Mouse (Mus musculus) forebrain, embryonic 16.5 days (tissue): ENCODE data around the gene Ifna2. TPM values are rescaled to one million over a fixed set of nuclear protein-coding genes. Genes with fewer than 3 reads are reported as not detected.

Experiments
- ATAC-seq: fragments of 200-750 bp; cut with Nextera tagmentation; 2 replicates; pipeline ENCODE4 v1.8.0; 2017; ENCODE audit warnings: mild to moderate bottlenecking, moderate library complexity
- H3K27ac ChIP-seq: fragments of 300-500 bp; sonication (generic); 2 replicates; pipeline ENCODE4 v1.5.1; 2014; ENCODE audit warnings: low read length, control low read depth
- H3K27me3 ChIP-seq: fragments of 300-500 bp; sonication (generic); replicated peaks from 2 replicates; pipeline ENCODE4 v1.6.1; 2014; ENCODE audit warnings: low read length; ENCODE audit not compliant: control insufficient read depth, insufficient read depth
- H3K36me3 ChIP-seq: fragments of 300-500 bp; sonication (generic); 2 replicates; pipeline ENCODE4 v1.6.1; 2014; ENCODE audit not compliant: control insufficient read depth, insufficient read depth
- H3K4me1 ChIP-seq: fragments of 300-500 bp; sonication (generic); replicated peaks from 2 replicates; pipeline ENCODE4 v1.6.1; 2014; ENCODE audit warnings: low read length; ENCODE audit not compliant: control insufficient read depth, insufficient read depth
- H3K4me2 ChIP-seq: fragments of 300-500 bp; sonication (generic); 2 replicates; pipeline ENCODE4 v1.6.1; 2014; ENCODE audit warnings: mild to moderate bottlenecking, low read length, control low read depth
- H3K4me3 ChIP-seq: fragments of 300-500 bp; sonication (generic); replicated peaks from 2 replicates; pipeline ENCODE4 v1.5.1; 2014; ENCODE audit warnings: mild to moderate bottlenecking, low read length, control low read depth
- H3K9ac ChIP-seq: fragments of 300-500 bp; sonication (generic); replicated peaks from 2 replicates; pipeline ENCODE4 v1.6.1; 2014; ENCODE audit warnings: low read depth, low read length, control low read depth
- H3K9me3 ChIP-seq: fragments of 300-500 bp; sonication (generic); 2 replicates; pipeline ENCODE4 v1.6.1; 2016; ENCODE audit warnings: low read length; ENCODE audit not compliant: control insufficient read depth
- WGBS: fragments of 180-500 bp; shearing (Covaris S2); extraction: QIAGEN DNeasy Blood & Tissue Kit; methylation state at CpG from one replicate; pipeline ENCODE4 v1.1.7; 2014; 5-methylcytosine and 5-hydroxymethylcytosine counted together
- polyA plus RNA-seq: library from polyadenylated mRNA; unstranded; fragments of >200 nt; fragmentation: Nextera tagmentation; extraction: Ambion mirVana; gene quantifications from 2 replicates; pipeline ENCODE4 v1.2.1, GENCODE M21; 2015

Ifna2 gene
- polyA plus RNA-seq: not detected in 2 replicates

DNA sequence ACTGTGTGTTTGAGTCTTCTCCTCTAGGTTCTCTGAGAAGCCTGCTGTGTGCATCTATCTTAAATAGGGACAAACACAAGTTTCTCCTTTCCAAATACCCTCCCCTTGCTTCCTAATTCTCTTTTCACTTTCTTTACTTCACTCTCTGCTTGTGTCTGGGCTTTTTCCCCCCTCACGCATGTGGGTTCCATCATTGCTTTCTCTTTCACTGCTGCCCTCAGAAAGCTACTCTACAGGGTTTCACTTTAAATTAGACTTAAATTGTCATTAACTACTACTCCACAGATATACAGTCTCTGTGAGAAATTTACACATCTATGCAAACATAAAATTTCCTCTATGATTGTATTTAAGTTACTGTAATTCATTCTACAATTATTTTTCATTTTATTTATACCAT, at the start of gene Ifna2:
Gene Ifna2, minus strand, starts transcription at position 101 of the 400 bp plus-strand sequence.
- ATAC-seq: no peak
- Histone ChIP-seq H3K4me1 (no peaks in the 10 kb centered on the region), H3K36me3 (no peaks in the 10 kb centered on the region), H3K4me3 (no peak within 1 kb of the TSS), H3K4me2 (no peak within 1 kb of the TSS), H3K27me3 (no peaks in the 10 kb centered on the region), H3K9me3 (no peaks in the 10 kb centered on the region), H3K27ac (no peak within 1 kb of the TSS), H3K9ac (no peak within 1 kb of the TSS)
- WGBS: 100% methylated on average over 1 of the region's 1 CpGs

- Histone ChIP-seq H3K4me1 (no peaks in the 10 kb centered on the region), H3K36me3 (no peaks in the 10 kb centered on the region), H3K4me3 (no peak overlapping the region), H3K4me2 (no peak overlapping the region), H3K9me3 (no peaks in the 10 kb centered on the region), H3K27me3 (no peaks in the 10 kb centered on the region), H3K27ac (no peak overlapping the region), H3K9ac (no peak overlapping the region)
- ATAC-seq: no peak
- 3% methylated on average over 1 of the region's 1 CpGs for WGBS
Measured at GRCm38 (mm10) chr4:88727324-88727723, 43.6 kb upstream of the Ifna2 start.

DNA sequence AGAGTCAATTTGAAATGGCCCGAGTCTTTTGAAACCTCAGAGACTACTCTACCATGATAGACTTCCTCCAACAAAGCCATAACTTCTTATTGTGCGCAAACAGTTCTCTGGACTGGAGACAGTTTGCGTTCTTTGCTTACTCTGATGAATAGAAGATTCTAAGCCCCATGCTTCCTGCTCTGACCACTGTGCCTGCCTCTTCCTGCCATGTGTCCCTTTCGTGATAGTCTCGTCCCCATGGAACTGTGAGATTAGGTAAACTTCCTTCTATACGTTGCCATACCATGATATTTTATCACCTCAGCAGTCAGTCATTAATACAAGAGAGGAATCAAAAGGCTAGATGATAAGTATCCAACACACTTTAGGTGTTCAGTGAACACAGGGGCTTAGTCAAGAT, 43.0 kb upstream of the Ifna2 start:
- WGBS: 91% methylated on average over 6 of the region's 6 CpGs
- no peak for ATAC-seq
- no peak overlapping the region for H3K4me3 ChIP-seq
- H3K4me1 ChIP-seq: no peaks in the 10 kb centered on the region
- no peaks in the 10 kb centered on the region for H3K27me3 ChIP-seq
- H3K27ac ChIP-seq: no peak overlapping the region
- no peak overlapping the region for H3K9ac ChIP-seq
- H3K9me3 ChIP-seq: no peaks in the 10 kb centered on the region
- no peak overlapping the region for H3K4me2 ChIP-seq
- H3K36me3 ChIP-seq: no peaks in the 10 kb centered on the region

- H3K9me3 ChIP-seq: no peaks in the 10 kb centered on the region
Measured at GRCm38 (mm10) chr4:88723497-88724090, 39.9 kb upstream of the Ifna2 start.

DNA sequence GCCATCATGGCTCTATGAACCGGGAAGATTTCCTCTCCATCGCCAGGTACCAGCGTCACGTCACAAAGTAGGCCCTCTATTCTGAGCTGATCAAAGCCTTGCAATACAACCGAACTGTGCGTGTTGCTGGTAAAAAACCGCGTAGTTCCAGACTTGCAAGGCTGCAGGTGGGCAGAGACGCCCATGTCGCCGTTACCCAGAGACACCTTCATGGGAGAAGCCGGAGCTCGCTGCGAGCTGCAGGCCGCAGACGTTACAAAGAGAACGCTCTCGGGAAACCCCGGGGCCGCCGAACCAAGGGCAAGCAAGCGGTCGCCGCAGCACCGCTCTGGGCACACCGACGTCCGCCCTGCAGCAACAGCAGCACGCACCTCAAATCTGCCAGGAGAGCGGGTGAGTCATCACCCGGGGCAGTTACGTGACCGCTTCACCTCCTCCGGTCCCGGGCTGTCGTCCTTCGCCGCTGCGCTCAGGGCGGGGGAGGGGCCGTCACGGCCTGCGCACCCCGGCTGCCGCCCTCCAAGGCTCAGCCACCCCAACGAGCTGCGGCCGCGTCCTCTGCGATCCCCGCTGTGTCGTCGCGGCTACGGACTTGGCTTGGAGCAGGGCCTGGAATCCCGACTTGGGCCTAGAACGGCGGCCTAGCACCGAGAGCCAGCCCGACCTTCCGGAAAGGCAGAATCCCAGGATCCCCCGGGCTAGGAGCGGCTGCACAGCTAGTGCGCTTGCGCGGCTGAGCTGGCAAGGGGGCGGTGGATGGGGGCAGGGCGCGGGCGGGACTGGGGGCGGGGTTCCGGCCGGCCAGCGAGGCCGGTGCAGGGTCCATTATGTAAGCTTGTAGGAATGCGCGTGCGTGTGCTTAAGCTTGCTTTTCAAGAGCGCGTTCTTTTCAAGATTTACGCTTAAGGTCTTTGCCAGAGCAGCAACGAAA, 38.3 kb upstream of the Ifna2 start, which contains the start of the genes Gm26566 and Klhl9:
Gene Gm26566, plus strand, starts transcription at position 15 of the 931 bp plus-strand sequence.
Gene Klhl9, minus strand, starts transcription at position 675 of the 931 bp plus-strand sequence.
- WGBS: under 1% methylated on average over 80 of the region's 82 CpGs
- Histone ChIP-seq H3K27ac (peak within 1 kb of the TSS; percentile 96), H3K27me3 (no peaks in the 10 kb centered on the region), H3K4me2 (peak within 1 kb of the TSS; percentile 97), H3K4me1 (peaks cover 26% of the 10 kb centered on the region), H3K9ac (peak within 1 kb of the TSS; percentile 98), H3K9me3 (no peaks in the 10 kb centered on the region), H3K36me3 (peaks cover 2% of the 10 kb centered on the region), H3K4me3 (peak within 1 kb of the TSS; percentile 83)
- peak; percentile 95 for ATAC-seq

More at GRCm38 (mm10) chr4:88723497-88724090, 39.9 kb upstream of the Ifna2 start:
- peaks cover 2% of the 10 kb centered on the region for H3K36me3 ChIP-seq
- no peak overlapping the region for H3K9ac ChIP-seq
- H3K4me2 ChIP-seq: no peak overlapping the region
- no peak overlapping the region for H3K27ac ChIP-seq
- 70% methylated on average over 8 of the region's 8 CpGs for WGBS
- peaks cover 20% of the 10 kb centered on the region for H3K4me1 ChIP-seq
- no peak for ATAC-seq
- H3K4me3 ChIP-seq: no peak overlapping the region
- H3K27me3 ChIP-seq: no peaks in the 10 kb centered on the region

DNA sequence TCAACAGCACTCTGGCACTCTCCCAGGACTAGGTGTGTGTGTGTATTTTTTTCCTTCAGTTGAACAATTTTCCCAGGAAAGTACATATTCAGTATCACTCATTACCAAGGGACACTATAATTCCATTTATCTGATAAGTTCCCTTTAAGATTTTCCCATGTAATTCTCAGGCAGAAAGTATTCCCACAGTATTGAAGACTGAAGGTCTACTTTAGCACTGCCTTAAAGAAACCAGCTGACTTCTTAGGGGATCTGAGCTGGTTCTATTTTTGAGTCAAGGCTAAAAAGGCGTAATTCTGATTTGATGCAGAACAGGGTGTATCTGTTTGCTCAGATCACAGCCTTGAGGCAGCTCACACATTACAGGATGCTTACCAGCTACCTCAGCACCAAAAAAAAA, 35.0 kb upstream of the Ifna2 start:
- Histone ChIP-seq H3K4me1 (peaks cover 28% of the 10 kb centered on the region), H3K9ac (no peak overlapping the region), H3K27me3 (no peaks in the 10 kb centered on the region), H3K36me3 (peaks cover 17% of the 10 kb centered on the region), H3K27ac (no peak overlapping the region), H3K4me2 (peak overlapping the region; percentile 55), H3K4me3 (peak overlapping the region; percentile 29), H3K9me3 (no peaks in the 10 kb centered on the region)
- WGBS: 56% methylated on average over 1 of the region's 1 CpGs
- no peak for ATAC-seq

GRCm38 (mm10) chr4:88715059-88715458, 31.3 kb upstream of the Ifna2 start:
- H3K4me2 ChIP-seq: no peak overlapping the region
- no peak overlapping the region for H3K4me3 ChIP-seq
- H3K36me3 ChIP-seq: peaks cover 15% of the 10 kb centered on the region
- no peak overlapping the region for H3K27ac ChIP-seq
- no peaks in the 10 kb centered on the region for H3K9me3 ChIP-seq
- no peak for ATAC-seq
- peaks cover 15% of the 10 kb centered on the region for H3K4me1 ChIP-seq
- H3K27me3 ChIP-seq: no peaks in the 10 kb centered on the region
- no peak overlapping the region for H3K9ac ChIP-seq

- Histone ChIP-seq H3K27ac (no peak overlapping the region), H3K4me2 (no peak overlapping the region), H3K9ac (no peak overlapping the region), H3K9me3 (no peaks in the 10 kb centered on the region), H3K4me3 (no peak overlapping the region), H3K36me3 (peaks cover 15% of the 10 kb centered on the region), H3K27me3 (no peaks in the 10 kb centered on the region), H3K4me1 (peaks cover 12% of the 10 kb centered on the region)
- WGBS: 86% methylated on average over 1 of the region's 1 CpGs
- no peak for ATAC-seq
Measured at GRCm38 (mm10) chr4:88714281-88714680, 30.6 kb upstream of the Ifna2 start.

GRCm38 (mm10) chr4:88707128-88707826, 23.6 kb upstream of the Ifna2 start:
- H3K4me3 ChIP-seq: no peak overlapping the region
- no peak overlapping the region for H3K27ac ChIP-seq
- H3K27me3 ChIP-seq: no peaks in the 10 kb centered on the region
- 88% methylated on average over 1 of the region's 1 CpGs for WGBS
- H3K9me3 ChIP-seq: no peaks in the 10 kb centered on the region
- H3K4me2 ChIP-seq: no peak overlapping the region
- H3K36me3 ChIP-seq: no peaks in the 10 kb centered on the region
- ATAC-seq: no peak
- no peaks in the 10 kb centered on the region for H3K4me1 ChIP-seq
- no peak overlapping the region for H3K9ac ChIP-seq
